Mouse (Mus musculus): ENCODE data around the gene Dusp12. TPM values are rescaled to one million over a fixed set of nuclear protein-coding genes. Genes with fewer than 3 reads are reported as not detected.

Dusp12 gene
- polyA plus RNA-seq, 1 experiment: 45.9 TPM

DNA sequence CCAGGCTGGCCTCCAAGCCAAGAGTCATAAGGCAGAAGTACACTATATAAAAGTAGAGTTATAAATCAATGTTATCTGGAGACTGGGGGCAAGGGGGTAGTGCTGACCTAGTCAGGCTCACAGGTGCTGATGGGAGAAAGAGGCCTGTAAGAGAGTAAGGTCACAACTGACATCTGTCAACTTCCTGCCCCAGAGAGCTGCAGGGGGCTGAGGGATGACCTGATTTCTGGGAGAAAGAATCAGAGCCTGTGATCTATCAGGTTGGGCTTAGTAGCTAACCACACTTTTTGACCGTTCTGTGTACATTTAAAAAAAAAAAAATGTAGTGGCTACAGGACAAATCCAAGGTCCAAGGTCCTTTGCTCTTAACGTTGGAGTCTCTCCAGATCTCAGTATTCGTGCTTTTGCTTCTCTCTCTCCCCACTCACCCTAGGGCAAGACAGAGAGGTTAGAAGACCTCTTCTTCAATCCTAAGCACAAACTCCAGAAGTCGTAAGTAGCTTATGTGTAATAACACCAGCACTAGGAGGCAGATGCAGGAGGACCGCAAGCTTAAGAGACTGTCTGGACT, 2.3 kb downstream of the Dusp12 start:
- H3K9ac ChIP-seq (ENCODE audit: low read depth, poor library complexity, severe bottlenecking): peak overlapping the region; percentile 70; the same call in 1 of the 2 replicates
- no peaks in the 10 kb centered on the region for H3K27me3 ChIP-seq (ENCODE audit: control insufficient read depth, insufficient read depth, low read length, poor library complexity, severe bottlenecking)
- no peaks in the 10 kb centered on the region for H3K9me3 ChIP-seq (replicated peaks; ENCODE audit: control insufficient read depth, insufficient read depth, low read length, poor library complexity, severe bottlenecking)
- H3K4me1 ChIP-seq (ENCODE audit: control insufficient read depth, insufficient read depth, low read length): no peaks in the 10 kb centered on the region
- H3K36me3 ChIP-seq (ENCODE audit: control insufficient read depth, insufficient read depth, low read length, poor library complexity, severe bottlenecking): peaks cover 37% of the 10 kb centered on the region
- no peak overlapping the region for H3K4me3 ChIP-seq (ENCODE audit: low read depth, low read length)
- no peak for TF ChIP-seq POLR2A (IDR thresholded peaks at IDR 0.05; ENCODE audit: insufficient read depth, low read length)
- no peak for TF ChIP-seq CTCF (IDR thresholded peaks at IDR 0.05; ENCODE audit: low read depth, low read length)
- TF ChIP-seq EP300 (IDR thresholded peaks at IDR 0.05; ENCODE audit: insufficient read depth, low read depth, low read length): no peak
- no peak overlapping the region; the same call in 1 of the 2 replicates for H3K27ac ChIP-seq (ENCODE audit: insufficient read depth, low read length)

DNA sequence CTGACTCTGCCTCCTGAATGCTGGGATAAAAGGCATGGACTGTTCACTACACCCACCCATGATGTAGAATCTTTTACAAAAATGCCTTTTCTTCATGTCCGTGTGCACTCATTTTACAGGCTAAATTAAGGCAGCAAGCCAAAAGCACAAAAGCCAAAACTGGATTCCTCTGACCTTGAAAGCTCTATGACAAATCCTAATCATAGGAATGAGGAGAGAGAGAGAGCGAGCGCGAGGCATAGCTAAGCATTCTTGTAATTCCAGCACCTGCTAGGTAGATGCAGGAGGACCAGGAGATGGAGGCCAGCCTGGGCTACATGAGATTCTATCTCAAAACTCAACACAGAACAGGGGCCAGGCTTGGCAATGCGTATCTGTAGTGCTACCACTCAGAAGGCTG, 8.4 kb downstream of the Dusp12 start:
- Histone ChIP-seq H3K4me1 (ENCODE audit: control insufficient read depth, insufficient read depth, low read length) (no peaks in the 10 kb centered on the region), H3K9me3 (replicated peaks; ENCODE audit: control insufficient read depth, insufficient read depth, low read length, poor library complexity, severe bottlenecking) (no peaks in the 10 kb centered on the region), H3K27ac (ENCODE audit: insufficient read depth, low read length) (peak overlapping the region; percentile 13; the same call in 1 of the 2 replicates), H3K27me3 (ENCODE audit: control insufficient read depth, insufficient read depth, low read length, poor library complexity, severe bottlenecking) (no peaks in the 10 kb centered on the region), H3K9ac (ENCODE audit: low read depth, poor library complexity, severe bottlenecking) (no peak overlapping the region), H3K36me3 (ENCODE audit: control insufficient read depth, insufficient read depth, low read length, poor library complexity, severe bottlenecking) (peaks cover 55% of the 10 kb centered on the region), H3K4me3 (ENCODE audit: low read depth, low read length) (no peak overlapping the region)
- TF ChIP-seq CTCF (IDR thresholded peaks at IDR 0.05; ENCODE audit: low read depth, low read length) (no peak), EP300 (IDR thresholded peaks at IDR 0.05; ENCODE audit: insufficient read depth, low read depth, low read length) (no peak), POLR2A (IDR thresholded peaks at IDR 0.05; ENCODE audit: insufficient read depth, low read length) (no peak)

DNA sequence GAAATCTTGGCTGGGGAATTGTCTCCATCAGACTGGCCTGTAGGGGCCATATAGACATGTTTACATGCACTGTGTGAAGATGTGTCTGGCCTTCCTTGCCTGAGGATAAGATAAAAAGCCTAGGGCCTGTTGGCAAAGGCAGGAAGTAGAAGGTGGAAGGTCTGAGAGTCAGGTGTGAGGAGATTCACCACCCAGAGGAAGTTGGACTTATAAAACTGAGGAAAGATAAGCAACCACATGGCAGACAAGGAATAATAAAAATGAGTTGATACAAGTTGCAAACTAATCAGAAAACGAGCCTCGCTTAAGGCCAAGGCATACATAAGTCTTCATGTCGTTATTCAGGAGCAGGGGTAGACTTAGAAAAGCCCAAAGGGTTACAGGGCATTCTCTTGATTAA, 9.7 kb downstream of the Dusp12 start:
- TF ChIP-seq POLR2A (IDR thresholded peaks at IDR 0.05; ENCODE audit: insufficient read depth, low read length) (no peak), EP300 (IDR thresholded peaks at IDR 0.05; ENCODE audit: insufficient read depth, low read depth, low read length) (no peak), CTCF (IDR thresholded peaks at IDR 0.05; ENCODE audit: low read depth, low read length) (no peak)
- no peaks in the 10 kb centered on the region for H3K27me3 ChIP-seq (ENCODE audit: control insufficient read depth, insufficient read depth, low read length, poor library complexity, severe bottlenecking)
- no peaks in the 10 kb centered on the region for H3K9me3 ChIP-seq (replicated peaks; ENCODE audit: control insufficient read depth, insufficient read depth, low read length, poor library complexity, severe bottlenecking)
- H3K36me3 ChIP-seq (ENCODE audit: control insufficient read depth, insufficient read depth, low read length, poor library complexity, severe bottlenecking): peaks cover 47% of the 10 kb centered on the region
- H3K4me1 ChIP-seq (ENCODE audit: control insufficient read depth, insufficient read depth, low read length): no peaks in the 10 kb centered on the region
- H3K9ac ChIP-seq (ENCODE audit: low read depth, poor library complexity, severe bottlenecking): no peak overlapping the region
- peak overlapping the region; percentile 38; the same call in 1 of the 2 replicates for H3K27ac ChIP-seq (ENCODE audit: insufficient read depth, low read length)
- no peak overlapping the region for H3K4me3 ChIP-seq (ENCODE audit: low read depth, low read length)

DNA sequence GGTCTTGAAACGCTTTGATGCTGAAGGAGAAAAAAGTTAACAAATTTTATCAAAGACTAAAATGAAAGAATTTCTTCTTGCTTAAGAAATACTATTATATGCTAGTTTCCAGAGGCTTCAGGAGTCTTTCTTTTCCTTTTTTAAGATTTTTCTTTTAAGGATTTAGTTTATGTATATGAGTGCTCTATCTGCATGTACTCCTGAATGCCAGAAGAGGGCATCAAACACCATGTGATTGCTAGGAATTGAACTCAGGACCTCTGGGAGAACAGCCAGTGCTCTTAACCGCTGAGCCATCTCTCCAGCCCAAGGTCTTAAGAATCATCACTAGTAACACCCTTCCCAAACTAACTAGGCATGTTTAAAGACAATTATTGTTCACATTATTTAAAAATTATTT, 13.4 kb downstream of the Dusp12 start:
- H3K9me3 ChIP-seq (replicated peaks; ENCODE audit: control insufficient read depth, insufficient read depth, low read length, poor library complexity, severe bottlenecking): no peaks in the 10 kb centered on the region
- H3K4me3 ChIP-seq (ENCODE audit: low read depth, low read length): no peak overlapping the region
- no peaks in the 10 kb centered on the region for H3K27me3 ChIP-seq (ENCODE audit: control insufficient read depth, insufficient read depth, low read length, poor library complexity, severe bottlenecking)
- TF ChIP-seq EP300 (IDR thresholded peaks at IDR 0.05; ENCODE audit: insufficient read depth, low read depth, low read length) (no peak), POLR2A (IDR thresholded peaks at IDR 0.05; ENCODE audit: insufficient read depth, low read length) (no peak), CTCF (IDR thresholded peaks at IDR 0.05; ENCODE audit: low read depth, low read length) (peak; percentile 2)
- H3K9ac ChIP-seq (ENCODE audit: low read depth, poor library complexity, severe bottlenecking): peak overlapping the region; percentile 28
- peak overlapping the region; percentile 97 for H3K27ac ChIP-seq (ENCODE audit: insufficient read depth, low read length)
- H3K36me3 ChIP-seq (ENCODE audit: control insufficient read depth, insufficient read depth, low read length, poor library complexity, severe bottlenecking): peaks cover 22% of the 10 kb centered on the region
- H3K4me1 ChIP-seq (ENCODE audit: control insufficient read depth, insufficient read depth, low read length): no peaks in the 10 kb centered on the region

- H3K4me1 ChIP-seq (ENCODE audit: control insufficient read depth, insufficient read depth, low read length): no peaks in the 10 kb centered on the region
- H3K36me3 ChIP-seq (ENCODE audit: control insufficient read depth, insufficient read depth, low read length, poor library complexity, severe bottlenecking): peaks cover 18% of the 10 kb centered on the region
- no peaks in the 10 kb centered on the region for H3K27me3 ChIP-seq (ENCODE audit: control insufficient read depth, insufficient read depth, low read length, poor library complexity, severe bottlenecking)
- H3K9ac ChIP-seq (ENCODE audit: low read depth, poor library complexity, severe bottlenecking): peak overlapping the region; percentile 28; the same call in 1 of the 2 replicates
- H3K4me3 ChIP-seq (ENCODE audit: low read depth, low read length): peak overlapping the region; percentile 25; the same call in 1 of the 2 replicates
- TF ChIP-seq CTCF (IDR thresholded peaks at IDR 0.05; ENCODE audit: low read depth, low read length) (no peak), EP300 (IDR thresholded peaks at IDR 0.05; ENCODE audit: insufficient read depth, low read depth, low read length) (peak; percentile 97), POLR2A (IDR thresholded peaks at IDR 0.05; ENCODE audit: insufficient read depth, low read length) (no peak)
- no peaks in the 10 kb centered on the region for H3K9me3 ChIP-seq (replicated peaks; ENCODE audit: control insufficient read depth, insufficient read depth, low read length, poor library complexity, severe bottlenecking)
- H3K27ac ChIP-seq (ENCODE audit: insufficient read depth, low read length): peak overlapping the region; percentile 97
These were observed 13.9 kb downstream of the Dusp12 start for GRCm38 (mm10) chr1:170871402-170871801.

GRCm38 (mm10) chr1:170868905-170869283, 16.4 kb downstream of the Dusp12 start:
- H3K36me3 ChIP-seq (ENCODE audit: control insufficient read depth, insufficient read depth, low read length, poor library complexity, severe bottlenecking): peaks cover 5% of the 10 kb centered on the region; the same call in 1 of the 2 replicates
- no peaks in the 10 kb centered on the region for H3K27me3 ChIP-seq (ENCODE audit: control insufficient read depth, insufficient read depth, low read length, poor library complexity, severe bottlenecking)
- H3K9ac ChIP-seq (ENCODE audit: low read depth, poor library complexity, severe bottlenecking): peak overlapping the region; percentile 76
- TF ChIP-seq CTCF (IDR thresholded peaks at IDR 0.05; ENCODE audit: low read depth, low read length) (no peak), POLR2A (IDR thresholded peaks at IDR 0.05; ENCODE audit: insufficient read depth, low read length) (no peak), EP300 (IDR thresholded peaks at IDR 0.05; ENCODE audit: insufficient read depth, low read depth, low read length) (no peak)
- peak overlapping the region; percentile 88 for H3K4me3 ChIP-seq (ENCODE audit: low read depth, low read length)
- no peaks in the 10 kb centered on the region for H3K9me3 ChIP-seq (replicated peaks; ENCODE audit: control insufficient read depth, insufficient read depth, low read length, poor library complexity, severe bottlenecking)
- H3K4me1 ChIP-seq (ENCODE audit: control insufficient read depth, insufficient read depth, low read length): no peaks in the 10 kb centered on the region
- peak overlapping the region; percentile 36; the same call in 1 of the 2 replicates for H3K27ac ChIP-seq (ENCODE audit: insufficient read depth, low read length)
